31 mouse cellular contexts compared by ENCODE assay signal in the genomic region with DNA sequence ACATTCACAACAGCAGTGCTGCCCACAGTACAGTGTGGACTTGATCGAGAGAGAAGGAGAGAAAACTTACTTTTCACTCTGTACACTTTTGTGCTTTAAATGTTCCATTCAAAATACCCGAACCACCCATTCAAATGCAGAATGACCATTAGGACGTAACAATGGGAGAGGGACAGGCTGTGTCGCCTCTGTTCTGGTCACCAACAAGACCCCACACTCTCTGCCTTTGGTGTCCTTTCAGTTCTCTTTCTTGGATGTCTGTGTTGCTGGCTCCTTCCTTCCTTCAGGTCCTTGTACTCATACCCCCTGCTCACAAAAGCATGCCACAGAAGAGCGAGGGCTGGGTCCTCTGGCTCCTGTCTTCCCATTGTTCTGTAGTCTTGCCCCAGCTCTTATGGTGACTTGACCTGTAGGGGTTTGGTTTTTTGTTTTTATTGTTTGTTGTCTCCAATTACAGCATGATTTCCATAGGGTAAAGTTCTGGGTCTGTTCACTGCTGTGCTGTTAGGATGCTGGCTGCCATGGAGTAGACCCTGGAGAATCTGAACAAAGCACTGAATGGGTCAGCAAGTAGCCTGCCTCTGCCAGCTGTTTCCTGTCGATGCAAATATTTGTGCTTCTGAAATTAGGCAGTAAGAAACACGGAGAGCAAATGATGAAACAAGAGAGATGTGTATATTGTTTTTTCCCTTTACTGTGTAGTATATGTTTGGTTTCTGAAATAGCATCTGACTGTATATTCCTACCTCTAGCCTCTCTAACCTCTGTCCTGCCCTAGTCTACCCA. TPM values are rescaled to one million over a fixed set of nuclear protein-coding genes. Genes with fewer than 3 reads are reported as not detected.
A peak's percentile ranks its signal among the peaks of the same experiment; 100 is the strongest.
DNase-seq lines count a peak whose midpoint lies in the region; ATAC-seq and TF ChIP-seq lines count a peak whose summit lies in the region.
"Had no signal": no experiment of that assay in that cellular context is flagged by ENCODE, and none has a peak within 500 bp of the region (broad histone marks: within the 10 kb centered on the region; RNA-seq: fewer than 3 reads in every experiment).

No protein-coding gene starts in this region.

- H3K27ac ChIP-seq in liver, embryonic 13.5 days = no peak overlapping the region
- H3K27ac ChIP-seq in liver, embryonic 11.5 days (ENCODE audit: low read depth, low read length) = no peak overlapping the region
- peak overlapping the region; percentile 79 for H3K27ac ChIP-seq in ES-Bruce4 (ENCODE audit: insufficient read depth, low read length)
- H3K27ac ChIP-seq in liver, embryonic 15.5 days (replicated peaks) = no peak overlapping the region
- H3K27ac ChIP-seq: forebrain, embryonic 13.5 days; hindbrain, embryonic 15.5 days; kidney, postnatal 0 days; macrophage; midbrain, embryonic 15.5 days; neural tube, embryonic 12.5 days; stomach, postnatal 0 days had no signal

- peak; percentile 75 for TF ChIP-seq EP300 in ES-Bruce4 (IDR thresholded peaks at IDR 0.05; ENCODE audit: insufficient read depth, low read depth, low read length)

- no peak for TF ChIP-seq POLR2A in ES-Bruce4 (IDR thresholded peaks at IDR 0.05; ENCODE audit: insufficient read depth, low read length)

- ATAC-seq in liver, embryonic 13.5 days (ENCODE audit: low read depth) = no peak
- ATAC-seq in liver, embryonic 11.5 days (replicated peaks; ENCODE audit: low FRiP score) = no peak
- no peak for ATAC-seq in liver, embryonic 15.5 days (ENCODE audit: insufficient read depth)
- ATAC-seq in monocyte, adult 5-6 weeks (replicated peaks; ENCODE audit: insufficient number of reproducible peaks, low FRiP score, low TSS enrichment, poor library complexity, severe bottlenecking) = no peak
- ATAC-seq: forebrain, embryonic 13.5 days; midbrain, embryonic 15.5 days had no signal

- peaks cover 57% of the 10 kb centered on the region for H3K36me3 ChIP-seq in liver, embryonic 13.5 days
- peaks cover 4% of the 10 kb centered on the region for H3K36me3 ChIP-seq in liver, embryonic 11.5 days (ENCODE audit: control insufficient read depth, insufficient read depth, low read length)
- H3K36me3 ChIP-seq in ES-Bruce4 (ENCODE audit: control insufficient read depth, insufficient read depth, low read length, poor library complexity, severe bottlenecking) = peaks cover 2% of the 10 kb centered on the region
- peaks cover 71% of the 10 kb centered on the region for H3K36me3 ChIP-seq in liver, embryonic 15.5 days (replicated peaks)

- no peak overlapping the region for H3K9ac ChIP-seq in liver, embryonic 13.5 days
- no peak overlapping the region for H3K9ac ChIP-seq in liver, embryonic 11.5 days (ENCODE audit: low read depth, low read length)
- no peak overlapping the region for H3K9ac ChIP-seq in ES-Bruce4 (ENCODE audit: low read depth, poor library complexity, severe bottlenecking)
- no peak overlapping the region for H3K9ac ChIP-seq in liver, embryonic 15.5 days
- H3K9ac ChIP-seq: forebrain, embryonic 13.5 days; hindbrain, embryonic 15.5 days; limb, embryonic 13.5 days; midbrain, embryonic 15.5 days; neural tube, embryonic 12.5 days had no signal

- peak; percentile 9 for DNase-seq in embryo, embryonic 10.5 days (ENCODE audit: low spot score)
- DNase-seq in embryo, embryonic 11 days = no peak
- DNase-seq in liver, embryonic 13.5 days = no peak
- no peak for DNase-seq in liver, embryonic 11.5 days (ENCODE audit: low spot score)
- DNase-seq in gastrocnemius, adult 18-20 months (ENCODE audit: low spot score) = no peak
- DNase-seq: adrenal gland, postnatal 10 days; cerebellum, adult 11 months; cerebellum, adult 9-10 months; gastrocnemius, postnatal 36 days; heart, adult 18-20 months; heart, postnatal 36 days; kidney, adult 8-10 months; kidney, postnatal 4 days; lung, adult 2 months; lung, postnatal 10 days; right cerebral cortex, postnatal 4 days; thymus, adult 18-20 months; thymus, postnatal 25 days had no signal

- peak overlapping the region; percentile 42; the same call in 1 of the 2 replicates for H3K4me2 ChIP-seq in liver, embryonic 13.5 days
- no peak overlapping the region for H3K4me2 ChIP-seq in liver, embryonic 11.5 days
- H3K4me2 ChIP-seq in liver, embryonic 15.5 days = peak overlapping the region; percentile 41; the same call in 1 of the 2 replicates
- H3K4me2 ChIP-seq: forebrain, embryonic 13.5 days; heart, embryonic 11.5 days; hindbrain, embryonic 15.5 days; limb, embryonic 13.5 days; midbrain, embryonic 15.5 days; neural tube, embryonic 12.5 days had no signal

- H3K4me1 ChIP-seq in liver, embryonic 13.5 days (replicated peaks) = peaks cover 22% of the 10 kb centered on the region
- peaks cover 14% of the 10 kb centered on the region for H3K4me1 ChIP-seq in liver, embryonic 11.5 days (replicated peaks; ENCODE audit: control insufficient read depth, insufficient read depth, low read length)
- H3K4me1 ChIP-seq in ES-Bruce4 (ENCODE audit: control insufficient read depth, insufficient read depth, low read length) = peaks cover 2% of the 10 kb centered on the region
- H3K4me1 ChIP-seq in liver, embryonic 15.5 days (replicated peaks) = peaks cover 20% of the 10 kb centered on the region
- H3K4me1 ChIP-seq: limb, embryonic 13.5 days; midbrain, embryonic 15.5 days had no signal

- H3K9me3 ChIP-seq in liver, embryonic 13.5 days (replicated peaks) = no peaks in the 10 kb centered on the region
- H3K9me3 ChIP-seq in liver, embryonic 11.5 days (ENCODE audit: control insufficient read depth, low read length) = no peaks in the 10 kb centered on the region
- H3K9me3 ChIP-seq in ES-Bruce4 (replicated peaks; ENCODE audit: control insufficient read depth, insufficient read depth, low read length, poor library complexity, severe bottlenecking) = no peaks in the 10 kb centered on the region
- H3K9me3 ChIP-seq in liver, embryonic 15.5 days (replicated peaks) = no peaks in the 10 kb centered on the region
- H3K9me3 ChIP-seq: forebrain, embryonic 13.5 days; hindbrain, embryonic 15.5 days; limb, embryonic 13.5 days; midbrain, embryonic 15.5 days; neural tube, embryonic 12.5 days had no signal

- 72% methylated on average over 7 of the region's 7 CpGs for WGBS in liver, embryonic 13.5 days (ENCODE audit: insufficient replicate concordance)
- 86% methylated on average over 7 of the region's 7 CpGs for WGBS in liver, embryonic 11.5 days
- WGBS in liver, embryonic 15.5 days (ENCODE audit: insufficient replicate concordance) = 74% methylated on average over 7 of the region's 7 CpGs

- no peaks in the 10 kb centered on the region for H3K27me3 ChIP-seq in liver, embryonic 13.5 days
- H3K27me3 ChIP-seq in liver, embryonic 11.5 days (replicated peaks; ENCODE audit: control insufficient read depth, insufficient read depth, low read length) = no peaks in the 10 kb centered on the region
- no peaks in the 10 kb centered on the region for H3K27me3 ChIP-seq in ES-Bruce4 (ENCODE audit: control insufficient read depth, insufficient read depth, low read length, poor library complexity, severe bottlenecking)
- H3K27me3 ChIP-seq in liver, embryonic 15.5 days = no peaks in the 10 kb centered on the region
- H3K27me3 ChIP-seq: forebrain, embryonic 13.5 days; hindbrain, embryonic 15.5 days; limb, embryonic 13.5 days; midbrain, embryonic 15.5 days; neural tube, embryonic 12.5 days had no signal

- no peak for TF ChIP-seq CTCF in ES-Bruce4 (IDR thresholded peaks at IDR 0.05; ENCODE audit: low read depth, low read length)

- H3K4me3 ChIP-seq in liver, embryonic 13.5 days (replicated peaks) = no peak overlapping the region
- no peak overlapping the region for H3K4me3 ChIP-seq in liver, embryonic 11.5 days (ENCODE audit: low read depth, low read length)
- H3K4me3 ChIP-seq in ES-Bruce4 (ENCODE audit: low read depth, low read length) = no peak overlapping the region
- H3K4me3 ChIP-seq in liver, embryonic 15.5 days (replicated peaks) = no peak overlapping the region
- H3K4me3 ChIP-seq: erythroblast, embryonic 14.5 days; forebrain, embryonic 13.5 days; hindbrain, embryonic 15.5 days; limb, embryonic 13.5 days; midbrain, embryonic 15.5 days; neural tube, embryonic 12.5 days had no signal

RNA-seq across cellular contexts. Expression of a gene that starts 10.5 kb away (rescaled TPM):
- 5.8 and 6.4 TPM in 2 replicates for polyA plus RNA-seq in liver, embryonic 13.5 days (2015; fragmentation: Nextera tagmentation; extraction: Ambion mirVana)
- 9.0 and 11.5 TPM in 2 replicates for polyA plus RNA-seq in liver, embryonic 11.5 days (2014; fragmentation: Nextera tagmentation; extraction: Ambion mirVana)
- 16.0 and 16.4 TPM in 2 replicates for polyA plus RNA-seq in ES-Bruce4 (2011; ENCODE audit: insufficient read depth, insufficient read length, low read depth, missing spikeins)
- polyA plus RNA-seq in liver, embryonic 15.5 days (2015; fragmentation: Nextera tagmentation; extraction: Ambion mirVana) = 5.2 and 5.4 TPM in 2 replicates
- 10 to 100 TPM; 40.4 to 40.6 TPM for total RNA-seq in gastrocnemius, adult 18-20 months (2021)
- 18.2 to 41.1 TPM (median 27.7 TPM) in 3 replicates for total RNA-seq in monocyte, adult 5-6 weeks (2017)

RNA-seq across cellular contexts. Expression of a gene that starts 32.9 kb away (rescaled TPM):
- polyA plus RNA-seq in liver, embryonic 13.5 days (2015; fragmentation: Nextera tagmentation; extraction: Ambion mirVana) = 21.5 and 26.4 TPM in 2 replicates
- polyA plus RNA-seq in liver, embryonic 11.5 days (2014; fragmentation: Nextera tagmentation; extraction: Ambion mirVana) = 38.1 and 42.3 TPM in 2 replicates
- 36.9 and 39.1 TPM in 2 replicates for polyA plus RNA-seq in ES-Bruce4 (2011; ENCODE audit: insufficient read depth, insufficient read length, low read depth, missing spikeins)
- polyA plus RNA-seq in liver, embryonic 15.5 days (2015; fragmentation: Nextera tagmentation; extraction: Ambion mirVana) = 12.3 and 13.0 TPM in 2 replicates
- 10 to 100 TPM in 1 of 2 experiments, 1 to 10 TPM in 1; 9.5 to 10.5 TPM for total RNA-seq in gastrocnemius, adult 18-20 months (2021)
- total RNA-seq in monocyte, adult 5-6 weeks (2017) = 69.7 to 99.0 TPM (median 93.0 TPM) in 3 replicates
